Mouse (Mus musculus): ENCODE results near the gene Sag. TPM values are rescaled to one million over a fixed set of nuclear protein-coding genes. Genes with fewer than 3 reads are reported as not detected.
"Not testable (repeated sequence)": the region's sequence is repeated elsewhere in the genome, so short reads cannot be mapped to it uniquely, and the experiment has no call there.

The Sag gene
- total RNA-seq, 2 experiments from 2014 or later: 0.37 to 0.41 TPM

DNA sequence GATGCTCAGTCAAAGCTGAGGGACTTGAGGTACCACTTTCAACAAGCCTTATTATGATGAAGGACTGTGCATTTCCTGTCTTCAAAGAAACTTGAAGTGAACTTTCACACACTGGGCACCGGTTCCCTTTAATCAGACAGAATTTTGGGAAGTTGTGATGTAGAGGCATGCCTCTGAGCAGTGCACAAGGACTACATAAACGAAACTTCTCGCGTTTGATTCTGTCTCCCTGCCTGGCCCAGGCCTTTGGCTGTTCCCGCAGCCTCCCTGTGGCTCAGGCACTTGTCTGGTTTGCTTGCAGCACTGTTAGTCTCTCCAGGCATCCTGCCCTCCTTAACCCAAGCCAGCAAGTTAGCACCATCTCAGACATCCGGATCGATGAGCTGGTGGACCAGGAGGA lies 10.2 kb downstream of the Sag start:
- intact Hi-C loops (cut with DNase I): no loop called here
- peak; percentile 18 to 38 for DNase-seq

- intact Hi-C loops (cut with DNase I): no loop called here
- no peak for DNase-seq
Measured at GRCm38 (mm10) chr1:87824420-87824995, 21.0 kb downstream of the Sag start.

- DNase-seq: no peak
- intact Hi-C loops (cut with DNase I): no loop called here
Measured at GRCm38 (mm10) chr1:87825281-87825680, 21.8 kb downstream of the Sag start.

GRCm38 (mm10) chr1:87825991-87826390 lies 22.5 kb downstream of the Sag start:
- DNase-seq: no peak
- intact Hi-C loops (cut with DNase I): no loop called here

DNA sequence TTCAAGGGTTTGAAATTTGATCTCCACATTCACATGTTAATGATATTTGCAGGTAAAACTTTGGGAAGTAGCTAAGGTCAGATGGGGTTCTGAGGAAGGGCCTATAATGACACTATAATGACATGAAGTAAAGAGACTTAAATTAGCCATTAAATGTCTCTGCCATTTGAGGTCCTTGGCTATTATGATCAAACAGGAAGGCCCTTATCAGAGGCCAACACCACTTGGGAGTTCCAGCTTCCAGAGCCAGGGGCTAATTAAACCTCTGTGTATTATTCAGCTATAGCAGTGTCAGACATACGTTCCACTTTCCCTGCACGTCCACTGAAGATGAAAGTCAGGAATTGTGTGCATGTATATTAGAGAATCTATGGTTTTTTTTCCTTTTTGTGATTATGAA lies 23.0 kb downstream of the Sag start:
- peak in 1 of 2 experiments; percentile 16 for DNase-seq
- intact Hi-C loops (cut with DNase I): no loop called here

- DNase-seq; intact Hi-C loops (cut with DNase I): not testable (repeated sequence)
Measured at GRCm38 (mm10) chr1:87827476-87827875, 24.0 kb downstream of the Sag start.

DNA sequence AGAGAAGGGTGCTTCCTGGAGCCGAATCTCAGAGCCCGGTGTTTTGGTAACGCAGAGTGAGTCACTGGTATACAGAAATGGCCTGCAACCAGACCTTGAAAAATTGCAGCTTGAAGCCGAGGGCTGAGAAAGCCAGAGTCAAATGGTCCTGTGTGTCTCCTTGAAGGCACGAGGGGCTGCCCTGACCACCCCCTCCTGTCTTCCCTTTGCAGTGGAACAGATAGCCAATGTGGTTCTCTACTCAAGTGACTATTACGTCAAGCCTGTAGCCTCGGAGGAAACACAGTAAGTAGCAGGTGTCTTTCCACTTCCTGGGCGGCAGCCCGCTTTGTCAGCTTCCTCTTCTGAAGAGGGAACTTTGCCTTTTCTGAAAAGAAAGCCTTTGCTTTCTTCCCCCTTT lies 24.7 kb downstream of the Sag start:
- intact Hi-C loops (cut with DNase I): no loop called here
- peak; percentile 51 to 59 for DNase-seq

DNA sequence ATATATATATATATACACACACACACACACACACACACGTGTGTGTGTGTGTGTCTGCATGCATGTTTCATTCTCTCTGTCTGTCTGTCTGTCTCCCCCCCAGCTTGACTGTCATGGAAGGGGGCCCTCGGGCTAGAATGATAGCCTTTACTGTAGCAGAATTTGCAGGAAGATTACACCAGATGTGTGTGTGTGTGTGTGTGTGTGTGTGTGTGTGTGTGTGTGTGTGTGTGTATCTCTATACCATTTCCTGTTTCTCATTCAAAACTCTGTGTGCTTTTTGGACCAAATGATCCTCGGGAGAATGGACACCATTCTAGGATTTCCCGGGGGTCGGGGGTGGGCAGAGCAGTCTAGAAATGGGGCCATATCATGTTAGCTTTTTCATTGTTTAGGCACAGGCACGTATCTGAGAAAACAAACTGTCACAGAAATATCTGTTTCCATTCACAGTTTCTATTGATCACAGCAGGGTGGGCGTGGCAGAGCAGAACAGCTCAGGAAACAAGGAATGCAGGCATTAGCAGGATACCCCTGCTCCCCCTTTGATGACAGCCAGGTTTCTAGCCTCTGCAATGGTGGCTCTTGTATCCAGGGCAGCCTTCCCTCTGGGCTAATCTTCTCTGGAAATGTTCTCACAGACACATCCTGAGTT lies 25.6 kb downstream of the Sag start:
- no peak for DNase-seq
- intact Hi-C loops (cut with DNase I): no loop called here

- peak; percentile 37 to 43 for DNase-seq
- intact Hi-C loops (cut with DNase I): loop anchor here (2.0 kb wide), 1 partner anchor 15 kb away; no protein-coding TSS in a partner anchor
Measured at GRCm38 (mm10) chr1:87829621-87830211, 26.2 kb downstream of the Sag start.

GRCm38 (mm10) chr1:87836453-87836852 lies 33.0 kb downstream of the Sag start:
- DNase-seq: no peak
- intact Hi-C loops (cut with DNase I): no loop called here

- DNase-seq: no peak
- intact Hi-C loops (cut with DNase I): no loop called here
Measured at GRCm38 (mm10) chr1:87837018-87837417, 33.5 kb downstream of the Sag start.

GRCm38 (mm10) chr1:87840411-87841208 lies 37.1 kb downstream of the Sag start:
- intact Hi-C loops (cut with DNase I): no loop called here
- DNase-seq: no peak

- intact Hi-C loops (cut with DNase I): no loop called here
- DNase-seq: peak; percentile 59 to 70
Measured at GRCm38 (mm10) chr1:87846801-87847474, 43.5 kb downstream of the Sag start.

- intact Hi-C loops (cut with DNase I): no loop called here
- no peak for DNase-seq
Measured at GRCm38 (mm10) chr1:87847475-87848168, 44.1 kb downstream of the Sag start.

DNA sequence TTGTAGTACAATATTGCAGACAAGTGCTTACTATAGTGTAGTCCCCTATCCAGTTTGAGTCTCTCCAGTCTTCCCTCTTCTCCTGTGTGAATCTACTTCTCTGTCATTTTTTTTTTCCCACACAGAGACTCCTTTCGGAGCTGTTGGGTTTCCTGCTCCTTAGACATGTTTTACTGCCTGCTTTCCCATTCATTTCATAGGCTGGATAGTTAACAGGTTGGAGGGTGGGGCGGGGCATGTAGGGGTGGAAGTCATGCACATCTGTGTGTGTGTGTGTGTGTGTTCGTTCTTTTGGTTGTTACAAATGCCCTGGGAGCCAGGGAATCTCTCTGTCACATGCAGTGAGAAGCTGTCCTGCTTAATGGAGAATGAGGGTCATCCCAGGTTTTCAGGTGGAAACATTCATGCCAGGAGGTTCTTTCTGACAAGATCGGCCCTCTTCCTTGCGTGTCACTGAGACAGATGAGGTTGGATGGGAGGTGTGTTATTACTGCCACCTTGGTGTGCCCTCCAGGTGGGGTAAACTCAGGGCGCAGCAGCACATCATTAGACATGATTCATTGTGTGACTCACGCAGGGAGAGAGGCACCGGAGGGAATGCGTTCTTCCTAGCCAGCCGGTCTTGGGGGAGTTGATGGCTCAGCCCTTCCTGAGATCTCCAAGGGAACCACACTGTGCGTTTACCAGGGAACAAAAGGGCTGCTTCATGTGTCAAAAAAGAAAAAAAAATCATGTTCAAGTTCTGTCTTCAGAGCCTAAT lies 44.9 kb downstream of the Sag start:
- intact Hi-C loops (cut with DNase I): no loop called here
- no peak for DNase-seq

- intact Hi-C loops (cut with DNase I): no loop called here
- DNase-seq: no peak
Measured at GRCm38 (mm10) chr1:87849278-87849677, 45.8 kb downstream of the Sag start.

GRCm38 (mm10) chr1:87851344-87851743 lies 47.9 kb downstream of the Sag start:
- intact Hi-C loops (cut with DNase I): no loop called here
- no peak for DNase-seq

DNA sequence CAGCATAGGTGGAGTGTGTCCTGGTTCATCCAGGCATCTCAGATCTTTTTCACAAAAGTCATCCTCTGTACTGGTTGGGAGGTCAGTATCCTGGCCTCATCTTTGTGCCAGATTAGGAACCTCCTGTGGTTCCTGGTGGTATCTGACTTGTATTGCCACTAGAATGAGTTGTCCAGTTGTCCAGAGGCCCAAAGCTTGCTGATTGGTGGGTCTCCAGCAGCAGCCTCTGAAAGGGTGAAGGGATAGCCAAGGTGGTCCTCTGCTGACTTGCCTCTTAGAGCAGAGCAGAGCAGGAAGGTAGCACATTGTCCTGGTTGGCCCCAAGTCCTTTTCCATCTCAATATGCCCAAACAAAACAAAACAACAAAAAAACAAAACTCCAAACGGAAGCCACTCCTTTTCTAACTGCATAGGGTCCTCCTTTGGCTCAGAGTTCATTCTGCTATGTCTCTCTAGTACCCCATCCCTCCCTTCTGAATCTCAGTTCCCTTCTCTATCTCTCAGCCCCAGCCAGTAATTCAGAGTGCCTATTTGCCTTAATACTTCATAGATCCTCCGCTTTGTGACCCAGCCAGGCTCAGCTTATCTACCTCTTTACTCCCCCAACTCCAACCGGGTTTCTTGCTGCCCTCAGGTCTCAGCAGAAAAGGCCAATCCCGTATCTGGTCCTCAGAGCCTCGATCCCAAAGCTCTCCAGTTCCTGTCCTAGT lies 48.8 kb downstream of the Sag start:
- DNase-seq: no peak
- intact Hi-C loops (cut with DNase I): loop anchor here (2.0 kb wide), 1 partner anchor 49 kb away; no protein-coding TSS in a partner anchor

All from heart, postnatal 10 days (tissue).